Mouse (Mus musculus) gastrocnemius, postnatal 25 days (tissue): Measurements from ENCODE around the gene Gnas. TPM values are rescaled to one million over a fixed set of nuclear protein-coding genes. Genes with fewer than 3 reads are reported as not detected.

Source experiments
- DNase-seq: peaks from one replicate; pipeline ENCODE4 v3.0.0; 2022
- long read RNA-seq, 2 experiments: library from polyadenylated mRNA; stranded (forward); transcript quantifications; one replicate each; pipeline ENCODE4 v2.0.0; 2021
- total RNA-seq, 2 experiments: library from RNA; stranded (reverse); gene quantifications; 1 replicate in 1 of 2; 2 replicates in 1 of 2; pipeline ENCODE4 v1.2.3; 2021

Gnas gene
- total RNA-seq: 1,000 to 10,000 TPM; 1,372 to 1,510 TPM
- long read RNA-seq, experiment 1, transcript Gnas-208 (12 exons, 1,716 nt): major isoform, 532 of 1,301 reads
- long read RNA-seq, experiment 1, transcript Gnas-206 (11 exons, 1,695 nt): minor isoform, 183 of 1,301 reads
- long read RNA-seq, experiment 1, transcript Gnas-207 (11 exons, 1,789 nt): minor isoform, 383 of 1,301 reads
- long read RNA-seq, experiment 1, partial matches to known transcripts: 166 of 1,301 reads
- long read RNA-seq, experiment 1, other reads (novel, unspliced or antisense): 36 of 1,301 reads
- long read RNA-seq, experiment 2, transcript Gnas-206 (11 exons, 1,695 nt): minor isoform, 217 of 1,586 reads
- long read RNA-seq, experiment 2, transcript Gnas-207 (11 exons, 1,789 nt): minor isoform, 469 of 1,586 reads
- long read RNA-seq, experiment 2, transcript Gnas-208 (12 exons, 1,716 nt): major isoform, 717 of 1,586 reads
- long read RNA-seq, experiment 2, partial matches to known transcripts: 138 of 1,586 reads
- long read RNA-seq, experiment 2, other reads (novel, unspliced or antisense): 41 of 1,586 reads

- DNase-seq: no peak
Measured at GRCm38 (mm10) chr2:174284011-174284410, at the start of gene Gnas. Gene Gnas (plus strand): TSS chr2:174284320.

- no peak for DNase-seq
Measured at GRCm38 (mm10) chr2:174242431-174242830, 41.7 kb upstream of the Gnas start.

- no peak for DNase-seq
Measured at GRCm38 (mm10) chr2:174251963-174252362, 32.2 kb upstream of the Gnas start.

- no peak for DNase-seq
Measured at GRCm38 (mm10) chr2:174257312-174257711, 26.8 kb upstream of the Gnas start.

- no peak for DNase-seq
Measured at GRCm38 (mm10) chr2:174260004-174260403, 24.1 kb upstream of the Gnas start.

GRCm38 (mm10) chr2:174260908-174261800 lies 23.0 kb upstream of the Gnas start:
- DNase-seq: no peak

- no peak for DNase-seq
Measured at GRCm38 (mm10) chr2:174261801-174262200, 22.3 kb upstream of the Gnas start.

GRCm38 (mm10) chr2:174263110-174263815 lies 20.9 kb upstream of the Gnas start:
- no peak for DNase-seq

GRCm38 (mm10) chr2:174264248-174264647 lies 19.9 kb upstream of the Gnas start:
- no peak for DNase-seq

- DNase-seq: no peak
Measured at GRCm38 (mm10) chr2:174270416-174270815, 13.7 kb upstream of the Gnas start.

- no peak for DNase-seq
Measured at GRCm38 (mm10) chr2:174271459-174271858, 12.7 kb upstream of the Gnas start.

GRCm38 (mm10) chr2:174273131-174273530 lies 11.0 kb upstream of the Gnas start:
- no peak for DNase-seq

- no peak for DNase-seq
Measured at GRCm38 (mm10) chr2:174273961-174274360, 10.2 kb upstream of the Gnas start.

GRCm38 (mm10) chr2:174279771-174280170 lies 4.3 kb upstream of the Gnas start:
- no peak for DNase-seq

- no peak for DNase-seq
Measured at GRCm38 (mm10) chr2:174283341-174283740, 779 bp upstream of the Gnas start.

GRCm38 (mm10) chr2:174284807-174285457 lies 812 bp downstream of the Gnas start:
- DNase-seq: no peak

GRCm38 (mm10) chr2:174285921-174286470 lies 1.9 kb downstream of the Gnas start:
- no peak for DNase-seq

- no peak for DNase-seq
Measured at GRCm38 (mm10) chr2:174287921-174288320, 3.8 kb downstream of the Gnas start.

- no peak for DNase-seq
Measured at GRCm38 (mm10) chr2:174288673-174289430, 4.7 kb downstream of the Gnas start.

GRCm38 (mm10) chr2:174291029-174291661 lies 7.0 kb downstream of the Gnas start:
- DNase-seq: no peak
